Mouse (Mus musculus): ENCODE results near the gene Rgs6.

- TF ChIP-seq POLR2A (IDR thresholded peaks at IDR 0.05; ENCODE audit: insufficient read depth, low read length) = no peak
- peak; percentile 59 for TF ChIP-seq CTCF (IDR thresholded peaks at IDR 0.05; ENCODE audit: low read depth, low read length)
Observed at GRCm38 (mm10) chr12:83114396-83115053, 526.4 kb downstream of the Rgs6 start.

Measured in ES-Bruce4 (cell line).